11 mouse cellular contexts compared by ENCODE assay signal in the genomic region with DNA sequence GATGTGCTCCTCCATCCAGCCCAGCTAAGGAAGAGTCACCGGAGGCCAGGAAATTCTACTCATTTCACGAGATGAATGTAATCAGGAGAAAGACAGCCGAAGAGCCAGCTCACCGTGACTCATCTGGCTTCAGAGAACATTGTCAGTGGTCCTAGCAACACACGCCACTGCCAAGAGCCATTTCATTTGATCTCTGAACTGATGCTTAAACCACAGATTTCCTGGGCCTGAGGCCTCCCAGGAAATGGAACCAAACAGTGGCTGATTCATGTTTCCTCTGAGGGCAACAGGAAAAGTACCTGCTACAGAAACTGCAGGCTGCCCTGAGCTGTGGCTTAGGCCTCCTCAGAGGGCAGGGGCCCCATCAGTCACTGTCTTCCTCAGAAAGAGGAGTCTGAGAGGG. TPM values are rescaled to one million over a fixed set of nuclear protein-coding genes. Genes with fewer than 3 reads are reported as not detected.
DNase-seq lines count a peak whose midpoint lies in the region; ATAC-seq lines count a peak whose summit lies in the region.
"Had no signal": no experiment of that assay in that cellular context is flagged by ENCODE, and none has a peak within 500 bp of the region (broad histone marks: within the 10 kb centered on the region; RNA-seq: fewer than 3 reads in every experiment).

No protein-coding gene starts in this region.

- peak; percentile 93 for ATAC-seq in CD4-positive, CD25-positive, alpha-beta regulatory T cell, adult 4 months
- ATAC-seq in megakaryocyte progenitor cell, adult 5-6 weeks (replicated peaks; ENCODE audit: poor library complexity), result peak; percentile 44; the same call in 1 of the 2 replicates
- ATAC-seq: forebrain, embryonic 15.5 days; liver, postnatal 0 days had no signal

- DNase-seq in adrenal gland, adult (ENCODE audit: inconsistent age in 2 of 2, low spot score in 1 of 2), result peak; percentile 85 to 89
- DNase-seq in adrenal gland, postnatal 4 days (ENCODE audit: low spot score in 2 of 2), result no peak
- DNase-seq in adrenal gland, postnatal 36 days, result peak; percentile 76 to 80
- DNase-seq in ovary, postnatal 14 days (ENCODE audit: low spot score), result no peak
- no peak for DNase-seq in neural tube, embryonic 10.5 days (ENCODE audit: extremely low spot score, low spot score)
- no peak for DNase-seq in cerebellum, postnatal 14 days
- DNase-seq: heart, postnatal 10 days; liver, postnatal 0 days had no signal

RNA-seq across cellular contexts. Expression of a gene that starts 24.7 kb away (rescaled TPM):
- total RNA-seq in adrenal gland, postnatal 4 days (2021), result 10 to 100 TPM; 54.6 to 62.2 TPM
- 10 to 100 TPM; 40.3 to 40.5 TPM for polyA plus RNA-seq in CD4-positive, CD25-positive, alpha-beta regulatory T cell, adult 4 months (2017; shearing (Covaris generic))
- 10 to 100 TPM; 39.4 to 44.5 TPM for total RNA-seq in adrenal gland, postnatal 36 days (2021)
- 65.1 and 66.7 TPM in 2 replicates for total RNA-seq in megakaryocyte progenitor cell, adult 5-6 weeks (2015)
- total RNA-seq in megakaryocyte progenitor cell, adult 5-6 weeks (2017), result 35.7 and 36.1 TPM in 2 replicates

Comparison
In these comparisons a context has a peak if more than half of its experiments do, and no peak if none do; other contexts are left out.
1. DNase-seq: peak in adrenal gland, adult (2 of 2) and adrenal gland, postnatal 36 days (2 of 2); none in adrenal gland, postnatal 4 days (0 of 2), ovary, postnatal 14 days (single experiment), neural tube, embryonic 10.5 days (single experiment) and cerebellum, postnatal 14 days (0 of 2).